Mouse (Mus musculus) forebrain, postnatal 0 days (tissue): ENCODE results near the gene Rfx4. TPM values are rescaled to one million over a fixed set of nuclear protein-coding genes. Genes with fewer than 3 reads are reported as not detected.
A peak's percentile ranks its signal among the peaks of the same experiment; 100 is the strongest.

Source experiments
- ATAC-seq: fragments of 200-750 bp; cut with Nextera tagmentation; 2 replicates; pipeline ENCODE4 v1.8.0; 2017; ENCODE audit warnings: mild to moderate bottlenecking, moderate library complexity
- DNase-seq: peaks from one replicate; pipeline ENCODE4 v3.0.0-alpha.2; 2015
- H3K27ac ChIP-seq: fragments of 300-500 bp; sonication (generic); 2 replicates; pipeline ENCODE4 v1.5.1; 2014; ENCODE audit warnings: low read depth, mild to moderate bottlenecking, antibody characterized with exemption, low read length, moderate library complexity, mixed read lengths
- H3K27me3 ChIP-seq: fragments of 300-500 bp; sonication (generic); 2 replicates; pipeline ENCODE4 v1.6.1; 2014; ENCODE audit warnings: mild to moderate bottlenecking, low read length, mixed read lengths; ENCODE audit not compliant: insufficient read depth
- H3K36me3 ChIP-seq: fragments of 300-500 bp; sonication (generic); 2 replicates; pipeline ENCODE4 v1.6.1; 2014; ENCODE audit warnings: mild to moderate bottlenecking, moderate library complexity; ENCODE audit not compliant: insufficient read depth
- H3K4me1 ChIP-seq: fragments of 300-500 bp; sonication (generic); 2 replicates; pipeline ENCODE4 v1.6.1; 2014; ENCODE audit warnings: antibody characterized with exemption; ENCODE audit not compliant: insufficient read depth
- H3K4me2 ChIP-seq: fragments of 300-500 bp; sonication (generic); 2 replicates; pipeline ENCODE4 v1.6.1; 2014; ENCODE audit warnings: low read depth, mild to moderate bottlenecking, moderate library complexity
- H3K4me3 ChIP-seq: fragments of 300-500 bp; sonication (generic); 2 replicates; pipeline ENCODE4 v1.5.1; 2014; ENCODE audit warnings: low read depth, low read length, mixed read lengths
- H3K9ac ChIP-seq: fragments of 300-500 bp; sonication (generic); 2 replicates; pipeline ENCODE4 v1.6.1; 2014; ENCODE audit warnings: mild to moderate bottlenecking
- H3K9me3 ChIP-seq: fragments of 300-500 bp; sonication (generic); 2 replicates; pipeline ENCODE4 v1.6.1; 2016; ENCODE audit warnings: low read length
- CTCF ChIP-seq: sonication (generic); IDR thresholded peaks from 2 replicates; pipeline ENCODE4 v1.5.1; 2016; ENCODE audit warnings: antibody characterized with exemption, control low read depth, low read depth
- WGBS: fragments of 180-500 bp; shearing (Covaris S2); extraction: QIAGEN DNeasy Blood & Tissue Kit; methylation state at CpG from one replicate; pipeline ENCODE4 v1.1.7; 2014; 5-methylcytosine and 5-hydroxymethylcytosine counted together
- polyA plus RNA-seq: library from polyadenylated mRNA; unstranded; fragments of >200 nt; fragmentation: Nextera tagmentation; extraction: Ambion mirVana; gene quantifications from 2 replicates; pipeline ENCODE4 v1.2.1, GENCODE M21; 2015
- total RNA-seq: library from RNA; depleted of rRNA; stranded (reverse); fragments of >200 nt; gene quantifications from 2 replicates; pipeline ENCODE4 v1.2.3, GENCODE M21; 2014

The Rfx4 gene
- total and polyA plus RNA-seq, 2 experiments from 2014 or later, result 7.3 to 8.1 TPM

DNA sequence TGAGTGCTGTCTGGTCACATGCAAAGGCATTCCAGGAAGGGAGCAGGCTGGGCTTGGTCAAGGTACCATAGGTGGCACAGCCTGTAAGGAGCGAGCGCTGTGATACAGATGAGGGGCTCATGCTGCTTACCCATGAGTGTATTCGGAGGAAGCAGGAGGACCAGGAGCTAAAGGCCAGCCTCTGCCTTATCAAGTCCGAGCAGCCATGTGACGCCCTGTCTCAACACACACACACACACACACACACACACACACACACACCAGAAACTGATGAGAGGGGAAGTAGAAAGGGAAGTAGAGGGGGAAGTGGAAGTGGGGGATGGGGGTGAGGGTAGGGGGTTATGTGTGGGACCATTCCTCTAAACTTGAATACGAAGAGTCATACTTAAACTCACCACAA, 45.7 kb downstream of the Rfx4 start:
- no peak overlapping the region for H3K9ac ChIP-seq

GRCm38 (mm10) chr10:84803216-84803844, 47.5 kb downstream of the Rfx4 start:
- ATAC-seq, result peak; percentile 69
- H3K27ac ChIP-seq, result no peak overlapping the region

More for the DNA sequence above, 45.7 kb downstream of the Rfx4 start:
- Histone ChIP-seq H3K4me2 (no peak overlapping the region), H3K4me1 (no peaks in the 10 kb centered on the region), H3K4me3 (no peak overlapping the region), H3K9me3 (no peaks in the 10 kb centered on the region), H3K27ac (no peak overlapping the region), H3K36me3 (no peaks in the 10 kb centered on the region), H3K27me3 (no peaks in the 10 kb centered on the region)
- DNase-seq (no peak), ATAC-seq (no peak)
- TF ChIP-seq CTCF, result no peak
- WGBS, result 92% methylated on average over 6 of the region's 6 CpGs

DNA sequence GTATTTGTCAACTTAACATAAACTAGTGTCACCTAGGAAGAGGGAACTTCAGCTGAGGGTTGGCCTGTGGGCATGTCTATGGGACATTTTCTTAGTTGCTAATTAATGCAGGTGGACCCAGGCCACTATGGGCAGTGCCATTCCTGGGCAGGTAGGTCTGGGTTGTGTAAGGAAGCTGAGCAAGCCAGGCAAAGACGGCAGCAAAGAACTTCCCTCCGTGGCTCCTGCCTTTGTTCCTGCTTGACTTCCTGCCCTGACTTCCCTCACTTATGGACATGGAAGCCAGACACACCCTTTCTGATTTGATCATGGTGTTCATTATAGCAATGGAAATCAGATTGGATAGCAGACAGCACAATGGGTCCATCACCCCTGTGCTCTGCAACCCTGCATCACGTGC, 49.7 kb downstream of the Rfx4 start:
- WGBS, result 88% methylated on average over 3 of the region's 3 CpGs
- no peak for TF ChIP-seq CTCF

More at GRCm38 (mm10) chr10:84803216-84803844, 47.5 kb downstream of the Rfx4 start:
- 36% methylated on average over 13 of the region's 13 CpGs for WGBS
- peak; percentile 36 for DNase-seq
- H3K9ac ChIP-seq, result no peak overlapping the region
- no peak overlapping the region for H3K4me3 ChIP-seq
- no peaks in the 10 kb centered on the region for H3K9me3 ChIP-seq
- no peaks in the 10 kb centered on the region for H3K4me1 ChIP-seq
- H3K27me3 ChIP-seq, result no peaks in the 10 kb centered on the region
- no peak overlapping the region for H3K4me2 ChIP-seq
- no peaks in the 10 kb centered on the region for H3K36me3 ChIP-seq
- TF ChIP-seq CTCF, result no peak

GRCm38 (mm10) chr10:84807206-84807605, 51.3 kb downstream of the Rfx4 start:
- H3K27ac ChIP-seq, result no peak overlapping the region
- WGBS, result 39% methylated on average over 9 of the region's 9 CpGs
- no peak for TF ChIP-seq CTCF
- no peaks in the 10 kb centered on the region for H3K4me1 ChIP-seq
- H3K27me3 ChIP-seq, result no peaks in the 10 kb centered on the region
- no peak for ATAC-seq
- H3K9me3 ChIP-seq, result no peaks in the 10 kb centered on the region
- H3K36me3 ChIP-seq, result no peaks in the 10 kb centered on the region
- no peak overlapping the region for H3K9ac ChIP-seq
- H3K4me3 ChIP-seq, result no peak overlapping the region
- no peak overlapping the region for H3K4me2 ChIP-seq
- DNase-seq, result no peak

More for the DNA sequence above, 49.7 kb downstream of the Rfx4 start:
- DNase-seq (no peak), ATAC-seq (no peak)
- Histone ChIP-seq H3K4me3 (no peak overlapping the region), H3K9me3 (no peaks in the 10 kb centered on the region), H3K9ac (no peak overlapping the region), H3K27ac (no peak overlapping the region), H3K4me2 (no peak overlapping the region), H3K36me3 (no peaks in the 10 kb centered on the region), H3K27me3 (no peaks in the 10 kb centered on the region), H3K4me1 (no peaks in the 10 kb centered on the region)

DNA sequence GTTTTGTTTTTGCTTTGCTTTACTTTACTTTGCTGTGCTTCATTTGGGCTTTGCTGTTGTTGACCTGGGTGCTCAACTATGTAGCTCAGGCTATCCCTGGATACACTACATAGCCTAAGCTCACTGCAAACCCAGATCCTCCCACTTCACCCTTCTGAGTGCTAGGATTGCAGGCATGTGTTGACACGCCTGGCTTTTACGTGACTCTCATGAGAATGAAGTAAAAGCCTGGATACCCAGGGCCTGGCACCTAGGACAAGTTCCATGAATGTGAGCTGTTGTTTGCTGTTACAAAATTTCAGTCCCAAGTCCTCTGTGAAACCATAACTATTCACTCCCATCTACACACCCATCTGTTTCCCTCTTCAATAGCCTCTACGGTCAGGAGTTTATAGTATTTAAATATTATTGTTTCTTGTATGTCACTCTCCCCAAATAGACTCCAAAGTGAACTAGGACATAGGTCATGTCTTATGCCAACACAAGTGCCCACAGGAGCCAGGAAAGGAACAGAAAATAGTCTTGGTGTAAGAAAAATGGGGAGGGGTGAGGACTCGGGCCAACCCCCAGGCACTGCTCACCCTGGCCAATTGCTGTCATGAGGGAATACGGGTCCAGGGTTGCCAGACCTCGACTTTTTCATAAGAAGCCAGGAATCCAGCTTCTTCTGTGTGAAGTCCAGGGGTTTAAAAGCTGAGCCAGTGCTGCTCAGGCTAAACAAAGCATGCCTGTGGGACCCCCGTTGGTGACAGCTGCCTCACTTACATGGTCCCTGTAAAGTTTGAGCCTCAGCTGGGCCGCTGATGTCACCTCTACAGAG, 54.4 kb downstream of the Rfx4 start:
- WGBS, result 50% methylated on average over 8 of the region's 8 CpGs
- H3K36me3 ChIP-seq, result no peaks in the 10 kb centered on the region
- H3K4me3 ChIP-seq, result no peak overlapping the region
- H3K9ac ChIP-seq, result no peak overlapping the region
- DNase-seq (peak; percentile 43), ATAC-seq (peak; percentile 85)
- H3K27ac ChIP-seq, result no peak overlapping the region
- no peak for TF ChIP-seq CTCF
- H3K4me1 ChIP-seq, result no peaks in the 10 kb centered on the region
- H3K9me3 ChIP-seq, result no peaks in the 10 kb centered on the region
- no peak overlapping the region for H3K4me2 ChIP-seq
- H3K27me3 ChIP-seq, result no peaks in the 10 kb centered on the region

DNA sequence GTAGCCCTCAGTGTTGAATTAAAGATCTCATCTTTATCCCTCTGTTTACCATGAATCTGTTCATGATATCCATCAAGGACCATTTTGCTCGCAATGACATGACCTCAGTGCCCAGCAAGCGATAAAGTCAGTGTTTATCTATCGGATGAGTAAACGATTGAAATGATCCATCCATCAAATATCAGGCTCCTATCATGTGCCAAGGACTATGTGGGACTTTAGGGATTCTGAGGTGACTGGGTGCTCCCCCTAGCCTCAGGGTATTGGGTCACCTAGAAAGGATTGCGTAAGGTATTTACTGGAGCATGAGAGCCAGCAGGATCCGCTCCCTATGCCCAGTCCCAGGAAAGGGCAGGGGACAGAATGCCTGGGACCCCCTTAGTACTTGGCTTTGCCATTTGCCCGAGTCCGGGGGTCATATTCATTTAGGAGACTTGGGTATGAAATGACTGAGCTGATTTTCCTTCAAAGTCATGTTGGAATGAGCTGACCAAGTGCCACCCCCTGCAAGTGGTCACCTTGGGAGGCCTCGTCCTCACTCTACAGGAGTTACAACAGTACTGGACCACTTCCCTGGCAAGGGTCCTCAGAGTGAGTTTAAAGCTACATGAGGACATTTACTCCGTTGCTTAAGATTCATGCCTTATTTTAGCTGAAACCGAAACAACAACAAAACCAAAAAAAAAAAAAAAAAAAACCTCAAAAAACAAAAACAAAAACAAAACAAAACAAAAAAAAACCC, 55.5 kb downstream of the Rfx4 start:
- Histone ChIP-seq H3K9ac (no peak overlapping the region), H3K4me2 (no peak overlapping the region), H3K4me3 (no peak overlapping the region), H3K27ac (no peak overlapping the region), H3K27me3 (no peaks in the 10 kb centered on the region), H3K9me3 (no peaks in the 10 kb centered on the region), H3K4me1 (no peaks in the 10 kb centered on the region), H3K36me3 (no peaks in the 10 kb centered on the region)
- WGBS, result 80% methylated on average over 11 of the region's 11 CpGs
- ATAC-seq, result no peak
- no peak for DNase-seq
- no peak for TF ChIP-seq CTCF
